Mouse (Mus musculus): Measurements from ENCODE around the gene Clec4a1.

The Clec4a1 gene

GRCm38 (mm10) chr6:122889599-122889998 lies 32.0 kb upstream of the Clec4a1 start:
- H3K27me3 ChIP-seq (ENCODE audit: insufficient read depth, low read length): no peaks in the 10 kb centered on the region
- H3K4me3 ChIP-seq (replicated peaks; ENCODE audit: low read length): no peak overlapping the region
- TF ChIP-seq POU5F1 (IDR thresholded peaks at IDR 0.05; ENCODE audit: borderline replicate concordance, low read length): no peak
- TF ChIP-seq CTCF (conservative IDR thresholded peaks at IDR 0.05; ENCODE audit: low read length): no peak
- no peak for TF ChIP-seq NANOG (IDR thresholded peaks at IDR 0.05; ENCODE audit: borderline replicate concordance, low read length)
- H3K9me3 ChIP-seq (ENCODE audit: low read length): no peaks in the 10 kb centered on the region
- peaks cover 3% of the 10 kb centered on the region for H3K4me1 ChIP-seq (replicated peaks; ENCODE audit: low read depth, low read length)
- H3K36me3 ChIP-seq (ENCODE audit: insufficient read depth, low read length): peaks cover 66% of the 10 kb centered on the region

GRCm38 (mm10) chr6:122892442-122893049 lies 29.1 kb upstream of the Clec4a1 start:
- no peak overlapping the region for H3K4me3 ChIP-seq (replicated peaks; ENCODE audit: low read length)
- TF ChIP-seq NANOG (IDR thresholded peaks at IDR 0.05; ENCODE audit: borderline replicate concordance, low read length) (no peak), CTCF (conservative IDR thresholded peaks at IDR 0.05; ENCODE audit: low read length) (peak; percentile 94)
- no peaks in the 10 kb centered on the region for H3K9me3 ChIP-seq (ENCODE audit: low read length)
- peaks cover 37% of the 10 kb centered on the region for H3K36me3 ChIP-seq (ENCODE audit: insufficient read depth, low read length)
- H3K4me1 ChIP-seq (replicated peaks; ENCODE audit: low read depth, low read length): peaks cover 3% of the 10 kb centered on the region
- H3K27me3 ChIP-seq (ENCODE audit: insufficient read depth, low read length): no peaks in the 10 kb centered on the region

GRCm38 (mm10) chr6:122919922-122920321 lies 1.7 kb upstream of the Clec4a1 start:
- no peak overlapping the region for H3K4me3 ChIP-seq (replicated peaks; ENCODE audit: low read length)
- peaks cover 13% of the 10 kb centered on the region for H3K9me3 ChIP-seq (ENCODE audit: low read length)
- H3K27me3 ChIP-seq (ENCODE audit: insufficient read depth, low read length): no peaks in the 10 kb centered on the region
- no peak for TF ChIP-seq NANOG (IDR thresholded peaks at IDR 0.05; ENCODE audit: borderline replicate concordance, low read length)
- no peak for TF ChIP-seq CTCF (conservative IDR thresholded peaks at IDR 0.05; ENCODE audit: low read length)
- TF ChIP-seq POU5F1 (IDR thresholded peaks at IDR 0.05; ENCODE audit: borderline replicate concordance, low read length): no peak
- H3K4me1 ChIP-seq (replicated peaks; ENCODE audit: low read depth, low read length): no peaks in the 10 kb centered on the region
- no peaks in the 10 kb centered on the region for H3K36me3 ChIP-seq (ENCODE audit: insufficient read depth, low read length)

GRCm38 (mm10) chr6:122934845-122935244 lies 13.2 kb downstream of the Clec4a1 start:
- no peaks in the 10 kb centered on the region for H3K27me3 ChIP-seq (ENCODE audit: insufficient read depth, low read length)
- no peak overlapping the region for H3K4me3 ChIP-seq (replicated peaks; ENCODE audit: low read length)
- no peak for TF ChIP-seq NANOG (IDR thresholded peaks at IDR 0.05; ENCODE audit: borderline replicate concordance, low read length)
- no peak for TF ChIP-seq CTCF (conservative IDR thresholded peaks at IDR 0.05; ENCODE audit: low read length)
- TF ChIP-seq POU5F1 (IDR thresholded peaks at IDR 0.05; ENCODE audit: borderline replicate concordance, low read length): no peak
- H3K9me3 ChIP-seq (ENCODE audit: low read length): no peaks in the 10 kb centered on the region
- peaks cover 6% of the 10 kb centered on the region for H3K4me1 ChIP-seq (replicated peaks; ENCODE audit: low read depth, low read length)
- no peaks in the 10 kb centered on the region for H3K36me3 ChIP-seq (ENCODE audit: insufficient read depth, low read length)

- TF ChIP-seq NANOG (IDR thresholded peaks at IDR 0.05; ENCODE audit: borderline replicate concordance, low read length) (no peak), CTCF (conservative IDR thresholded peaks at IDR 0.05; ENCODE audit: low read length) (no peak), POU5F1 (IDR thresholded peaks at IDR 0.05; ENCODE audit: borderline replicate concordance, low read length) (no peak)
- H3K27me3 ChIP-seq (ENCODE audit: insufficient read depth, low read length): no peaks in the 10 kb centered on the region
- H3K4me3 ChIP-seq (replicated peaks; ENCODE audit: low read length): no peak overlapping the region
- peaks cover 7% of the 10 kb centered on the region; the same call in 1 of the 2 replicates for H3K9me3 ChIP-seq (ENCODE audit: low read length)
- no peaks in the 10 kb centered on the region for H3K36me3 ChIP-seq (ENCODE audit: insufficient read depth, low read length)
- H3K4me1 ChIP-seq (replicated peaks; ENCODE audit: low read depth, low read length): peaks cover 6% of the 10 kb centered on the region
Measured at GRCm38 (mm10) chr6:122939618-122940017, 18.0 kb downstream of the Clec4a1 start.

GRCm38 (mm10) chr6:122946760-122947159 lies 25.1 kb downstream of the Clec4a1 start:
- no peaks in the 10 kb centered on the region for H3K4me1 ChIP-seq (replicated peaks; ENCODE audit: low read depth, low read length)
- H3K9me3 ChIP-seq (ENCODE audit: low read length): peaks cover 39% of the 10 kb centered on the region
- no peaks in the 10 kb centered on the region for H3K27me3 ChIP-seq (ENCODE audit: insufficient read depth, low read length)
- no peaks in the 10 kb centered on the region for H3K36me3 ChIP-seq (ENCODE audit: insufficient read depth, low read length)
- no peak overlapping the region for H3K4me3 ChIP-seq (replicated peaks; ENCODE audit: low read length)
- TF ChIP-seq POU5F1 (IDR thresholded peaks at IDR 0.05; ENCODE audit: borderline replicate concordance, low read length) (no peak), NANOG (IDR thresholded peaks at IDR 0.05; ENCODE audit: borderline replicate concordance, low read length) (no peak), CTCF (conservative IDR thresholded peaks at IDR 0.05; ENCODE audit: low read length) (no peak)

- no peaks in the 10 kb centered on the region for H3K4me1 ChIP-seq (replicated peaks; ENCODE audit: low read depth, low read length)
- TF ChIP-seq NANOG (IDR thresholded peaks at IDR 0.05; ENCODE audit: borderline replicate concordance, low read length) (no peak), CTCF (conservative IDR thresholded peaks at IDR 0.05; ENCODE audit: low read length) (no peak), POU5F1 (IDR thresholded peaks at IDR 0.05; ENCODE audit: borderline replicate concordance, low read length) (no peak)
Measured at GRCm38 (mm10) chr6:122952401-122952800, 30.8 kb downstream of the Clec4a1 start, which contains the start of gene Clec4a3. Clec4a3 (plus strand) TSS chr6:122952515.

GRCm38 (mm10) chr6:122964562-122964961 lies 42.9 kb downstream of the Clec4a1 start:
- H3K9me3 ChIP-seq (ENCODE audit: low read length): peaks cover 41% of the 10 kb centered on the region
- H3K36me3 ChIP-seq (ENCODE audit: insufficient read depth, low read length): no peaks in the 10 kb centered on the region
- H3K4me1 ChIP-seq (replicated peaks; ENCODE audit: low read depth, low read length): no peaks in the 10 kb centered on the region
- TF ChIP-seq NANOG (IDR thresholded peaks at IDR 0.05; ENCODE audit: borderline replicate concordance, low read length): no peak
- no peaks in the 10 kb centered on the region for H3K27me3 ChIP-seq (ENCODE audit: insufficient read depth, low read length)
- H3K4me3 ChIP-seq (replicated peaks; ENCODE audit: low read length): no peak overlapping the region

More at GRCm38 (mm10) chr6:122952401-122952800, 30.8 kb downstream of the Clec4a1 start, which contains the start of gene Clec4a3:
- no peak within 1 kb of the TSS for H3K4me3 ChIP-seq (replicated peaks; ENCODE audit: low read length)
- H3K9me3 ChIP-seq (ENCODE audit: low read length): peaks cover 65% of the 10 kb centered on the region
- no peaks in the 10 kb centered on the region for H3K27me3 ChIP-seq (ENCODE audit: insufficient read depth, low read length)
- no peaks in the 10 kb centered on the region for H3K36me3 ChIP-seq (ENCODE audit: insufficient read depth, low read length)

GRCm38 (mm10) chr6:122969048-122969447 lies 47.4 kb downstream of the Clec4a1 start:
- Histone ChIP-seq H3K27me3 (ENCODE audit: insufficient read depth, low read length) (no peaks in the 10 kb centered on the region), H3K9me3 (ENCODE audit: low read length) (peaks cover 49% of the 10 kb centered on the region), H3K4me3 (replicated peaks; ENCODE audit: low read length) (no peak overlapping the region), H3K4me1 (replicated peaks; ENCODE audit: low read depth, low read length) (no peaks in the 10 kb centered on the region), H3K36me3 (ENCODE audit: insufficient read depth, low read length) (no peaks in the 10 kb centered on the region)
- no peak for TF ChIP-seq NANOG (IDR thresholded peaks at IDR 0.05; ENCODE audit: borderline replicate concordance, low read length)
- TF ChIP-seq CTCF (conservative IDR thresholded peaks at IDR 0.05; ENCODE audit: low read length): no peak
- TF ChIP-seq POU5F1 (IDR thresholded peaks at IDR 0.05; ENCODE audit: borderline replicate concordance, low read length): no peak
